Mouse (Mus musculus): ENCODE data around the gene Trmt10a. TPM values are rescaled to one million over a fixed set of nuclear protein-coding genes. Genes with fewer than 3 reads are reported as not detected.

Trmt10a gene
- polyA plus RNA-seq, 1 experiment from 2014 or later, result 7.3 TPM

Other genes with a start within 250 kb of the Trmt10a start
- 133 and 134 TPM in 2 replicates for gene Lamtor3, start 224.9 kb upstream of the Trmt10a start, polyA plus RNA-seq (2015; fragmentation: Nextera tagmentation; extraction: Ambion mirVana)
- 1.0 and 1.4 TPM in 2 replicates for gene Dapp1, start 161.9 kb upstream of the Trmt10a start, polyA plus RNA-seq (2015; fragmentation: Nextera tagmentation; extraction: Ambion mirVana)
- gene 1110002E22Rik, start 78.4 kb upstream of the Trmt10a start, polyA plus RNA-seq (2015; fragmentation: Nextera tagmentation; extraction: Ambion mirVana), result 0.09 and 0.26 TPM in 2 replicates
- gene Gm5105, start 76.1 kb upstream of the Trmt10a start, polyA plus RNA-seq (2015; fragmentation: Nextera tagmentation; extraction: Ambion mirVana), result 0.11 and 0.12 TPM in 2 replicates
- 8.3 and 10.9 TPM in 2 replicates for gene Mttp, start 1.5 kb downstream of the Trmt10a start, polyA plus RNA-seq (2015; fragmentation: Nextera tagmentation; extraction: Ambion mirVana)
- not detected in 2 replicates for gene 4930579F01Rik, start 50.4 kb downstream of the Trmt10a start, polyA plus RNA-seq (2015; fragmentation: Nextera tagmentation; extraction: Ambion mirVana)
- gene Adh7, start 74.3 kb downstream of the Trmt10a start, polyA plus RNA-seq (2015; fragmentation: Nextera tagmentation; extraction: Ambion mirVana), result 1.2 and 1.4 TPM in 2 replicates
- 1.1 TPM in 2 replicates for gene Adh1, start 117.5 kb downstream of the Trmt10a start, polyA plus RNA-seq (2015; fragmentation: Nextera tagmentation; extraction: Ambion mirVana)
- gene Adh6a, start 169.8 kb downstream of the Trmt10a start, polyA plus RNA-seq (2015; fragmentation: Nextera tagmentation; extraction: Ambion mirVana), result 0.13 TPM in 1 of 2 replicates, not detected in the other
- 0.17 TPM in 1 of 2 replicates, not detected in the other for gene Adh6b, start 198.3 kb downstream of the Trmt10a start, polyA plus RNA-seq (2015; fragmentation: Nextera tagmentation; extraction: Ambion mirVana)